Mouse (Mus musculus): ENCODE measurements around the gene Inpp4b. TPM values are rescaled to one million over a fixed set of nuclear protein-coding genes. Genes with fewer than 3 reads are reported as not detected.

Gene Inpp4b
- polyA plus RNA-seq, 1 experiment, result 0.02 TPM

GRCm38 (mm10) chr8:81777704-81778103 is 435.3 kb downstream of the Inpp4b start:
- Histone ChIP-seq H3K36me3 (ENCODE audit: control insufficient read depth, insufficient read depth) (no peaks in the 10 kb centered on the region), H3K79me3 (ENCODE audit: low read depth) (no peaks in the 10 kb centered on the region), H3K4me3 (ENCODE audit: insufficient read depth, poor library complexity, severe bottlenecking) (no peak overlapping the region), H3ac (ENCODE audit: control insufficient read depth, insufficient read length, low read depth) (no peak overlapping the region), H3K27me3 (ENCODE audit: control insufficient read depth, insufficient read depth, insufficient read length) (no peaks in the 10 kb centered on the region), H3K79me2 (ENCODE audit: control insufficient read depth, insufficient read depth) (no peaks in the 10 kb centered on the region)
- TF ChIP-seq USF1 (IDR thresholded peaks at IDR 0.05; ENCODE audit: low read depth) (no peak), MYOD1 (IDR thresholded peaks at IDR 0.05; ENCODE audit: control insufficient read depth, insufficient read length, low read depth) (no peak), MYOG (IDR thresholded peaks at IDR 0.05; ENCODE audit: control insufficient read depth, extremely low read depth, insufficient read length) (no peak), MAX (IDR thresholded peaks at IDR 0.05) (no peak), CTCF (IDR thresholded peaks at IDR 0.05; ENCODE audit: control insufficient read depth, insufficient read depth, insufficient read length) (no peak), CEBPB (IDR thresholded peaks at IDR 0.05; ENCODE audit: low read depth) (no peak), FOSL1 (IDR thresholded peaks at IDR 0.05; ENCODE audit: insufficient read depth, low read length, poor library complexity, severe bottlenecking) (no peak)

- Histone ChIP-seq H3K79me2 (ENCODE audit: control insufficient read depth, insufficient read depth) (no peaks in the 10 kb centered on the region), H3K36me3 (ENCODE audit: control insufficient read depth, insufficient read depth) (no peaks in the 10 kb centered on the region), H3K79me3 (ENCODE audit: low read depth) (no peaks in the 10 kb centered on the region), H3K4me3 (ENCODE audit: insufficient read depth, poor library complexity, severe bottlenecking) (no peak overlapping the region), H3K27me3 (ENCODE audit: control insufficient read depth, insufficient read depth, insufficient read length) (no peaks in the 10 kb centered on the region), H3ac (ENCODE audit: control insufficient read depth, insufficient read length, low read depth) (no peak overlapping the region)
- no peak for TF ChIP-seq MAX (IDR thresholded peaks at IDR 0.05)
- TF ChIP-seq CEBPB (IDR thresholded peaks at IDR 0.05; ENCODE audit: low read depth), result no peak
- TF ChIP-seq MYOD1 (IDR thresholded peaks at IDR 0.05; ENCODE audit: control insufficient read depth, insufficient read length, low read depth), result no peak
- no peak for TF ChIP-seq MYOG (IDR thresholded peaks at IDR 0.05; ENCODE audit: control insufficient read depth, extremely low read depth, insufficient read length)
- TF ChIP-seq CTCF (IDR thresholded peaks at IDR 0.05; ENCODE audit: control insufficient read depth, insufficient read depth, insufficient read length), result no peak
- no peak for TF ChIP-seq FOSL1 (IDR thresholded peaks at IDR 0.05; ENCODE audit: insufficient read depth, low read length, poor library complexity, severe bottlenecking)
- no peak for TF ChIP-seq USF1 (IDR thresholded peaks at IDR 0.05; ENCODE audit: low read depth)
These were observed 437.1 kb downstream of the Inpp4b start for GRCm38 (mm10) chr8:81779440-81779839.

- no peaks in the 10 kb centered on the region for H3K79me2 ChIP-seq (ENCODE audit: control insufficient read depth, insufficient read depth)
- H3K27me3 ChIP-seq (ENCODE audit: control insufficient read depth, insufficient read depth, insufficient read length), result no peaks in the 10 kb centered on the region
- no peak for TF ChIP-seq MYOD1 (IDR thresholded peaks at IDR 0.05; ENCODE audit: control insufficient read depth, insufficient read length, low read depth)
- no peak for TF ChIP-seq MYOG (IDR thresholded peaks at IDR 0.05; ENCODE audit: control insufficient read depth, extremely low read depth, insufficient read length)
- no peak for TF ChIP-seq CEBPB (IDR thresholded peaks at IDR 0.05; ENCODE audit: low read depth)
- no peak for TF ChIP-seq FOSL1 (IDR thresholded peaks at IDR 0.05; ENCODE audit: insufficient read depth, low read length, poor library complexity, severe bottlenecking)
- no peak for TF ChIP-seq CTCF (IDR thresholded peaks at IDR 0.05; ENCODE audit: control insufficient read depth, insufficient read depth, insufficient read length)
- TF ChIP-seq USF1 (IDR thresholded peaks at IDR 0.05; ENCODE audit: low read depth), result no peak
- no peak for TF ChIP-seq MAX (IDR thresholded peaks at IDR 0.05)
- no peak overlapping the region for H3ac ChIP-seq (ENCODE audit: control insufficient read depth, insufficient read length, low read depth)
- no peaks in the 10 kb centered on the region for H3K36me3 ChIP-seq (ENCODE audit: control insufficient read depth, insufficient read depth)
- H3K79me3 ChIP-seq (ENCODE audit: low read depth), result no peaks in the 10 kb centered on the region
- no peak overlapping the region for H3K4me3 ChIP-seq (ENCODE audit: insufficient read depth, poor library complexity, severe bottlenecking)
These were observed 437.8 kb downstream of the Inpp4b start for GRCm38 (mm10) chr8:81780166-81780565.

- no peak overlapping the region for H3K4me3 ChIP-seq (ENCODE audit: insufficient read depth, poor library complexity, severe bottlenecking)
- H3ac ChIP-seq (ENCODE audit: control insufficient read depth, insufficient read length, low read depth), result no peak overlapping the region
- no peaks in the 10 kb centered on the region for H3K36me3 ChIP-seq (ENCODE audit: control insufficient read depth, insufficient read depth)
- no peaks in the 10 kb centered on the region for H3K79me2 ChIP-seq (ENCODE audit: control insufficient read depth, insufficient read depth)
- no peaks in the 10 kb centered on the region for H3K27me3 ChIP-seq (ENCODE audit: control insufficient read depth, insufficient read depth, insufficient read length)
- H3K79me3 ChIP-seq (ENCODE audit: low read depth), result no peaks in the 10 kb centered on the region
- TF ChIP-seq CTCF (IDR thresholded peaks at IDR 0.05; ENCODE audit: control insufficient read depth, insufficient read depth, insufficient read length) (no peak), USF1 (IDR thresholded peaks at IDR 0.05; ENCODE audit: low read depth) (no peak), CEBPB (IDR thresholded peaks at IDR 0.05; ENCODE audit: low read depth) (no peak), MAX (IDR thresholded peaks at IDR 0.05) (no peak), MYOG (IDR thresholded peaks at IDR 0.05; ENCODE audit: control insufficient read depth, extremely low read depth, insufficient read length) (no peak)
These were observed 438.7 kb downstream of the Inpp4b start for GRCm38 (mm10) chr8:81780921-81781675.

- Histone ChIP-seq H3K27me3 (ENCODE audit: control insufficient read depth, insufficient read depth, insufficient read length) (no peaks in the 10 kb centered on the region), H3K4me3 (ENCODE audit: insufficient read depth, poor library complexity, severe bottlenecking) (no peak overlapping the region), H3K36me3 (ENCODE audit: control insufficient read depth, insufficient read depth) (no peaks in the 10 kb centered on the region), H3K79me3 (ENCODE audit: low read depth) (no peaks in the 10 kb centered on the region), H3K79me2 (ENCODE audit: control insufficient read depth, insufficient read depth) (no peaks in the 10 kb centered on the region), H3ac (ENCODE audit: control insufficient read depth, insufficient read length, low read depth) (no peak overlapping the region)
- TF ChIP-seq FOSL1 (IDR thresholded peaks at IDR 0.05; ENCODE audit: insufficient read depth, low read length, poor library complexity, severe bottlenecking) (no peak), MYOD1 (IDR thresholded peaks at IDR 0.05; ENCODE audit: control insufficient read depth, insufficient read length, low read depth) (no peak), USF1 (IDR thresholded peaks at IDR 0.05; ENCODE audit: low read depth) (no peak), CEBPB (IDR thresholded peaks at IDR 0.05; ENCODE audit: low read depth) (no peak), CTCF (IDR thresholded peaks at IDR 0.05; ENCODE audit: control insufficient read depth, insufficient read depth, insufficient read length) (no peak), MAX (IDR thresholded peaks at IDR 0.05) (no peak), MYOG (IDR thresholded peaks at IDR 0.05; ENCODE audit: control insufficient read depth, extremely low read depth, insufficient read length) (no peak)
These were observed 440.4 kb downstream of the Inpp4b start for GRCm38 (mm10) chr8:81782781-81783180.

Data from C2C12 (cell line).